Mouse (Mus musculus) C2C12 (cell line): Measurements from ENCODE around the gene Pex13.

Experiments used
- CTCF ChIP-seq: IDR thresholded peaks from one replicate; pipeline ENCODE4 v1.5.1; 2011; ENCODE audit not compliant: control insufficient read depth, insufficient read depth, insufficient read length
- MAX ChIP-seq: IDR thresholded peaks from one replicate; pipeline ENCODE4 v1.6.1; 2011; ENCODE audit warnings: mild to moderate bottlenecking, control low read depth
- MYOD1 ChIP-seq: IDR thresholded peaks from one replicate; pipeline ENCODE4 v1.6.1; 2011; ENCODE audit warnings: low read depth; ENCODE audit not compliant: control insufficient read depth, insufficient read length
- MYOG ChIP-seq: IDR thresholded peaks from one replicate; pipeline ENCODE4 v1.6.1; 2011; ENCODE audit not compliant: control insufficient read depth, insufficient read length; ENCODE audit errors: extremely low read depth
- USF1 ChIP-seq: IDR thresholded peaks from one replicate; pipeline ENCODE4 v1.6.1; 2011; ENCODE audit warnings: low read depth, mild to moderate bottlenecking, control low read depth, moderate library complexity

- no peak for TF ChIP-seq CTCF
- TF ChIP-seq MYOG, result no peak
- TF ChIP-seq MYOD1, result no peak
- no peak for TF ChIP-seq USF1
- no peak for TF ChIP-seq MAX
Measured at GRCm38 (mm10) chr11:23682561-23682960, 16.8 kb upstream of the Pex13 start.
